Mouse (Mus musculus) c-Kit-positive CD71-positive TER-119-positive erythroid progenitor cells, embryonic 14.5 days (primary cell): ENCODE results near the gene Cemip2.
A peak's percentile ranks its signal among the peaks of the same experiment; 100 is the strongest.

Experiments
- DNase-seq: peaks from one replicate; pipeline ENCODE4 v3.0.0-alpha.2; 2013; ENCODE audit warnings: low spot score

The Cemip2 gene

GRCm38 (mm10) chr19:21779106-21779505 lies 964 bp downstream of the Cemip2 start:
- no peak for DNase-seq

DNA sequence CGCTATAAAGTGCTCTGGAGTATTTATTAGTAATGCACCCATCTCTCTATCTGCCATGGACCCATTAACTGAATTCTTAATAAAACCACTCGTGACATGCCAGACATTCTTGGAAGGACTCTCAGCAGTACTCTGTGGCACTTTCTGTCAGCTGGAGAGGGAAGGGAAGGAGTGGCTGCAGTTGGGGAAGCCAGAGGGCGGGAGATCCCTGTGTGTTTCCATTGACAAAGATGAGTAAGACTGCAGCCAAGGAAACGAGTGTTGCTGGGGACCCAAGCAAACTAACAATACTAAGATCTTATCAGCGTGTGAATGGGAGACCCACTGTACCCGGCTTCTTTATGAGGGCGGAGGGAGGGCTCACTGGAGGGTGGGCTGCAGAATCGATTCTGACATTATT lies 2.5 kb downstream of the Cemip2 start:
- DNase-seq, result no peak

- no peak for DNase-seq
Observed at GRCm38 (mm10) chr19:21781066-21781786, 3.1 kb downstream of the Cemip2 start.

GRCm38 (mm10) chr19:21781787-21782432 lies 3.8 kb downstream of the Cemip2 start:
- no peak for DNase-seq

DNA sequence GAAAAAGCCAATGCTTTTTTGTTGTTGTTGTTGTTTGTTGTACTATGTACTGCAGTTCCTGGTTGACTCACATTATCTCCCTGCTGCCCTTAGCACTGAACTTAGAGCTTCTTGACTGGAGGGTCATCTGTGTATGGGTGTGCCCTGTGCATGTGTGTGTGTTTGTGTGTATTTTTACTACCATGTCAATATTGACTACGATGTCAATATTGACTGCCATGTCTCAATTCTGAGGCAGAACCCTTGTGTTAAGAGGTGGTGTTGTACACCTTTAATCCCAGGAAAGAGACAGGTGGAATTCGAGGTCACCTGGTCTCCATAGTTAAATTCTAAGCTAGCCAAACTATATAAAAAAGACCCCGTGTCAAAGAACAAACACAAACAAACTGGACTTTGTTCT lies 5.6 kb downstream of the Cemip2 start:
- no peak for DNase-seq

GRCm38 (mm10) chr19:21784331-21785131 lies 6.4 kb downstream of the Cemip2 start:
- DNase-seq, result no peak

DNA sequence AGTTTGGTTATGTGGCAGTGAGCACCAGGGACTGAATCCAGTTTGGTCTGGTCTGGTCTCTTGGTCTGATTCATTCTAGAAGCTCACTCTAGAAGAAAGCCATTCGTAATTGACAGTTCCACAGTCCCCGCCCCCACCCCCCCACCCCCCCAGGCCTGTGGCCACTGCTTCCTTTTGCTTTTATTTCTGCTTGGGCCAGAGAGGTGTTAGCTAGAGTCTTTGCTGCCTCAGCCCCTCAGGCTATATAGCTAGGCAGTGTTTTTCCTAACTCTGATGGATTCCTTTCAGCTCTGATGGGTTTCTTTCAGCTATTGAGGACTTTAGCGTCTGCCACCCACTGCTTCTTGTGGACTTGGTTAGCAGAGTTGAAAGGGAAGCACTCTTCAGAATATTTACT lies 7.0 kb downstream of the Cemip2 start:
- DNase-seq, result no peak

DNA sequence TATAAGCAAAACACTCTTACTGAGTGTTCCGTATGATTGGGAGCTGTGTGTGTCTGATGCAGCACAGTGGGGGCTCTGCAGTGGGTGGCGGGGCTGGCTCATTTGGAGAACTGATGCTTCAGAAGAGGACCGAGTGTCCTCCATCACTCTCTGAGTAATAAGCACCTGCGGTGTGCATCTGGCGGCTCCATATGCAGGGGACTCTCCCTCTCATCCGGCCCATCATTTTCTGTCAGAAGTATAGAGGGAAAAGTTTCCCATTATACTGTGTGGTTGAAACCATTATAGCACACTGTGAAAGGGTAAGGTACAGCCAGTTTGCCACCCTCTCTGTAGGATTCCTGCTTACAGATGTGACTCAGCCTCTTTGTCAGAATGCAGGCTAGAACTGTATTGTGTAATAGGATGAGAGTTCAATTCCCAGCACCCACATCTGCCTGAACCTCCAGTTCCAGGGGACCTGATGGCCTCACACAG lies 8.9 kb downstream of the Cemip2 start:
- DNase-seq, result no peak

DNA sequence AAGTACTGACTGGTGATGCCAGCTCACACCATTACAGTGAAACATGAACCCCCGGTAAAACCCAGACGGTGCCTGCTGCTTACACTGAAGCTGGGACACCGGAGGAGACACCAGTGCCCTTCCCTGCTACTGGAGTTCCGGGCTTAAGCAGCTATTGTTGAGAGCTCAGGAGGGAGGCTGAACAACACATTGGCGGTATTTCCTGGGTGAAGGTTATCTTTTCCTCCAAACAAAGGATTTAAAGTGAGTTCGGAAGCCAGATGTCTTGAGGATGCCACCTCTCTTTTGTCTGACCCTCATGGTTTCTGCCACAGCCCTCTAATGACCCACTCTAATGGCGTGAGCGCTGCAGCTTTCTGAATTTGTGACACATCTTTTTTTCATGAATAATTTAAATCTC lies 10.9 kb downstream of the Cemip2 start:
- DNase-seq, result no peak

GRCm38 (mm10) chr19:21789676-21790075 lies 11.5 kb downstream of the Cemip2 start:
- no peak for DNase-seq

GRCm38 (mm10) chr19:21791386-21791785 lies 13.2 kb downstream of the Cemip2 start:
- DNase-seq, result no peak

DNA sequence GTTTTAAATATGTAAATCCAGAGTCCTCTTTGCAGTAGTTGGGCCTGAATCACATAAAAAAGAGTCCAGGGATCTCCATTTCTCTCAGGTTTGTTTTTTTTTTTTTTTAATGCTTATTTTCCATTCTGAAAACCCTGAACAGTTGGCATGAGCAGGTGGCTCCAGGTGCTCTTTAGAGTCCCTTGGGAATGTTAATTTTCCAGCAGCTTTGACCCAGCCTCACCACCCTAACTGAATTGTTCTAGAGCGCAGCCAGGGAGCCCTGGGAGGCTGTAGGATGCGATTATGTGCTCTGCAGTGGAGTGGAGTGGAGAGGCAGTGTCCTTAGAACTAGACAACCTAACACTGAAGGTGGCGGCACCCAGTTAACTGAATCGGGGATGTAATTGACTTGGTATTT lies 13.7 kb downstream of the Cemip2 start:
- DNase-seq, result no peak

GRCm38 (mm10) chr19:21792587-21793175 lies 14.5 kb downstream of the Cemip2 start:
- no peak for DNase-seq

DNA sequence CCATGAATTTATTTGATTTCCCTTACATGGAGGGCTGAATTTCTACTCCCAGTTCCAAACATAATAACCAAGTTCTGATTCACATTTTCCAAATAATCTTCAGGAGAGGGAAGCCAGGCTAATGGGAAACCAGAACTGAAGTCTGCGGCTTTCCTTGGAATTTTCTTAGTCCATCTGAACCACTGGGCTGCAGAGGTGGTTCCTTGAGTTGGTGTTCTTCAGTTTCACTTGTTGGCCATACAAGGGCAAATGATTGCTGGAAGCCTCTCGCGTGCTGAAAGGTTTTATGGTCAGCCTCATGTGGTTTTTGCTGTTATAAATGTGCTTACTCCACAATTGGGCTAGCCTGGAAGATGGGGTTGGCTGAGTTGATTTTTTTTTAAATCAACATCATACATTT lies 16.4 kb downstream of the Cemip2 start:
- no peak for DNase-seq

DNA sequence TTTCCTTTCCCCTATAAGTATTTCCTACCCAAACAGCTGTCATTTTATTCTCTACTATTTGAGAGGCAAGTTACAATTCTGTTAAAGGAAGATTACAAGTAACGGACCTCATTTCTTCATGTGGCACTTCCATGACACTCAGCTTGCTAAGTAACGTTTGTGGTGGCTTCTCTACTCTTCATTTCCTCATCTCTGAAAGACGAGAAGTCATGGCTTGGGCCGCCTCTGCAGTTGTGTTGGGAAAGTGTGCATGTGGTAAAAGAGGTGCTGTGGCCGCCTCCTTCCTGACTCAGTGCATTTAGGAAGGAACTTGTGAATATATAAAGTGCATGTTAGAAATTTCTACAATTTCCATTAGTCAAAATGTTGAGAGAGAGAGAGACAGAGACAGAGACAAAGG lies 18.2 kb downstream of the Cemip2 start:
- DNase-seq, result no peak

DNA sequence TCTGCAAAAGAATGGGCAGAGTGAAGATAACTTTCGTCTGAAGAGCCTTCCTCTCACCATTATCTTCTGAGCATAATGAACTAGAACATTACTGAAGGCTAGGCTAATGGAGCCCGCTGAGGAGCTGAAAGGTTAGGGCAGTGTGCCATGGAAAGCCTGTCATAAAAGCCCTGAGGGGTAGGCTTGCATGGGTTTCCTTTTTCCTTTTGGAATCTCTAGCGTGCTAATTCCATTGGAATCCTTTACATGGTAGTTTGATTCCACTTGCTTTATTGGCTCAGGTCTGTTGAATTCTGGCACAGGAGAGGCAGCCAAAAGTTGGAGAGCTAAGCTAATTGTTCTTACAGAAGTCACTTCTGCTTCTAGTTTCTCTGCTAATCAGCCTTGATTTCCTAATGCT lies 20.6 kb downstream of the Cemip2 start:
- DNase-seq, result no peak

DNA sequence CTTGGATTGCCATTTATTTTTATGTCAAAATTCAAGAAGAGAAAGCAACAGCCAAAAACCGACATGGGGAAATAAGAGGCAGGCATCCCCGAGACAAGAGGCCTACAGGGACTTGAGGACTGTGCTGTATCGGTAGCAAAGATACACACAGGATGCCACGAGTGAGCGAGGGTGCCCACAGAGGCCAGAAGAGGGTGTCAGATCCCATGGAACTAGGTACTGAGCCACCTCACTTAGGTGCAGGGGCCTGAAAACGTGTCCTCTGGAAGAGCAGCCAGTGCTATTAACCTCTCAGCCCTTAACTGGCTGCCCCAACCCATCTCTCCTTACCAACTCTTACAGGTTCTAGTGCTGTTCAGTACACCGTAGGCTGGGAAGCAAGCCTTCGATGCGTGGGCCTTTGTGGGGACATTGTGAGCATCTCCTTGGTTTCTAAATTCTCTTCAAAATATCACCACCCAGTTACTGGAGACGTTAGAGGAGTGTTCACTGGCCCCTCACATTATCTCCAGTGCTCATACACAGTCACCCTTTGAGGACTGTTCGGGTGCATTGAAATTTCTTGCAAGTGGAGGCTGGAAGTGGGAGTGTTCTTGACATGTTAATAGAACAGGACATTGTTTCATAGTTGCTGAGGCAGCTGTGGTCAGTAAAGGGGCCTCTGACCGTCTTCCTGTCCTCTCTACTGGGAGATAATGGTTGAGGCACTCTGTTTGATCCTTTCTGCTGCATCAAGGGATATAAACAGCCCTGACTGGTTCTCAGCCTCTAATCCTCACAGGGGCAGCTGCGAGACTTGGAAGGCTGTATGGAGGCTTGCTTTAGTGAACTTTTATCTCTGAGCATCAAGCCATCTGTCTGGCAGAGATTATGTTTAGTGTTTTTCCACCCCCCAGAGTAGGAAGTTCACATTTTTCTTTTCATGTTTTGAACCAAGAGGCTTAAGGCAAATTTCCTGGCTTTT lies 21.6 kb downstream of the Cemip2 start:
- peak; percentile 62 for DNase-seq

GRCm38 (mm10) chr19:21804488-21804887 lies 26.3 kb downstream of the Cemip2 start:
- DNase-seq, result no peak

- DNase-seq, result no peak
Observed at GRCm38 (mm10) chr19:21805305-21805704, 27.2 kb downstream of the Cemip2 start.

- no peak for DNase-seq
Observed at GRCm38 (mm10) chr19:21810135-21810534, 32.0 kb downstream of the Cemip2 start.

GRCm38 (mm10) chr19:21813560-21813959 lies 35.4 kb downstream of the Cemip2 start:
- DNase-seq, result no peak
